Mouse (Mus musculus) erythroid progenitor cell, adult 5-6 weeks (primary cell): Measurements from ENCODE around the gene Smug1. TPM values are rescaled to one million over a fixed set of nuclear protein-coding genes. Genes with fewer than 3 reads are reported as not detected.

ENCODE experiments used
- ATAC-seq: replicated peaks from 2 replicates; pipeline ENCODE4 v1.8.0; 2016; ENCODE audit warnings: moderate number of reproducible peaks, mild to moderate bottlenecking, moderate TSS enrichment, inconsistent platforms; ENCODE audit not compliant: poor library complexity, low FRiP score, severe bottlenecking
- total RNA-seq, 2 experiments: library from RNA; stranded (forward) in 1 of 2; stranded (reverse) in 1 of 2; fragments of 150-400 nt in 1 of 2; fragments of 186-747, 209-891 nt in 1 of 2; gene quantifications; 2 replicates each; pipeline versions ENCODE4 v1.2.3 to v1.2.4; 2015 to 2017; ENCODE audit warnings: low replicate concordance in 2 of 2

Smug1 gene
- total RNA-seq, 2 experiments from 2014 or later = 0.91 TPM; not detected in 1

DNA sequence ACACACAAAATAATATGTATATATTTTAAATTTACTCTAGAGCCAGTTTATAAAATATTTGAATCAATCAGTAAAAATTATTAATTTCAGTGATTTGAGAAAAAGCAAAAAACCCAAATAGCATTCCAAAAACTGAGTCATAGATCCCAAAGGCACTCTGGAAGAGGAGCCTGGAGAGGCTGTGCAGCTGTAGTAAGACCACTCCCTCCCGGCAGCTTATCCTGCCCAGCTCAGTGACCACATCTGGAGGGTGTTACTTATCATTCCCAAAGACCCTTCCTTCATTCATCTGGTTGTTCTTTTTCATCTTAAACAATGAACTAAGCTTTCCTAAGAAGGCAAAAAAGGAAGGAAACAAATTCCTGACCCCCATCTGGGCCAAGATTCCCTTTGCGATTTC lies 54.6 kb downstream of the Smug1 start:
- ATAC-seq = no peak

DNA sequence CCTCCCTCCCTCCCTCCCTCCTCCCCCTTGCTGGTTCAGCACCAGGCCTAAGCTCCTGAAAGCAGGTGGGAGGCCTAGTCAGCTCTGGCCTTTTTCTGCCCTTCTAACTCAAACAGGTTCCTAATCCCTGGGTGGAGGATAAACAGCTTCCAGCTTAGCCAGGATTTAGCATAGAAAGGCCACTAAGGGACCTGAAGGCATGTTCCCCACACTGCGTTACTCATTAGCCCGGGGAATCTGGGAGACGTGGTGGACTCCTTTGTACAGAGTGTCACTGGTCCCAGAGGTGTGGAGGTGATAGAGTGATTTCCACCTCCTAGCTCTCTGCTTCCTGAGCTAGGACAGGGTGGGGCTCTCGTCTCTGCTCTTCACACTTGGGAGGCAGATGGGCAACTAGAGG lies 57.0 kb downstream of the Smug1 start:
- no peak for ATAC-seq

DNA sequence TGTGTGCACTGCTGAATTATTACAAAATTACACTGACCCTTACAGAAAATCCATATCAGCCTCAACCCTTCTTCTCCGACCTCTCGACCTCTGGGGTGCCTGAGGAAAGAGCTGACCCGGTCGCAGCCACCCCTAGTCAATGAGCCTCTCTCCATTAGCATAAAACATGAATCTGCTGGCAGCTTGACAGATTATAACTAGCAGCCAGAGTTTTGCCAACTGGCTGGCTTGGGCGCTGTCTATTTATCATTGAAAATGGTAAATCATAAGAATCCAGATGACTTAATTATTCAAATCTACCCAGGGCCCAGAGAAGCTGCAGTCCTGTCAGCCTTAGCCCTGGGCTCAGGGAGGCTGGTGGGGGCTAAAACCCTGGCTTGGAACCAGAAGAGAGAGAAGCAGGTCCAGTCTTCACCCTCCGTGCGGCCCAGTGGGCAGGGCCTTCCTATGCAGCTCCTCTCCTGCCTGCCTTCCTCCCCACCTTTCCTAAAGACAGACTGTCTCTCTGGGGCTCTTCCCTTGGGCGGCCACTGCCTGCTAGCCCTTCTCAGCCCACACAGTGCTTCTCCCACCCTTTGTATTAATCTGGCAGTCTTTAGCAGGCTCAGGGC lies 58.7 kb downstream of the Smug1 start:
- no peak for ATAC-seq

DNA sequence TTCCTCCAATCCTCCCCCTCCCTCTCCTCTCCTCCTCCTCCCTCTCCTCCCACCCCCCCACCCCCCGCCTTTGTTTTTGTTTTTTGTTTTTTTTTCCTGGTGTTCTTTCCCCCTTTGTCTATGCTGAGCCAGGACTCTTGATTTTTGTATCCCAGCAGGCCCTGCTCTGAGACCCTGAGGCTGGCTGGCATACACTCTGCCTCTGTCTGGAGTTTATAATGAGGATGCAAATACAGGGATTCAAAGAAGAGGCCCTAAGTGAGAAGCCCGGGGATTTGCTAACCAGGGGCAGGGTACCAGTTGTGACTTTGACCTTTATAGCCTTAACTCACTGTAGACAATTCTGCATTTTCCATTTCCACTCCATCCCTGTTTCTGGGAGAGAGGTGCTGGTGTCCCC lies 60.7 kb downstream of the Smug1 start:
- ATAC-seq = no peak

Other genes with a start within 250 kb of the Smug1 start
- not detected in 2 replicates for gene Hoxc13, start 246.0 kb downstream of the Smug1 start, total RNA-seq (2015; ENCODE audit: low replicate concordance)
- gene Hoxc13, start 246.0 kb downstream of the Smug1 start, total RNA-seq (2017; ENCODE audit: low replicate concordance) = not detected in 2 replicates
- gene Hoxc12, start 230.3 kb downstream of the Smug1 start, total RNA-seq (2015; ENCODE audit: low replicate concordance) = not detected in 2 replicates
- gene Hoxc12, start 230.3 kb downstream of the Smug1 start, total RNA-seq (2017; ENCODE audit: low replicate concordance) = not detected in 2 replicates
- not detected in 2 replicates for gene Hoxc11, start 212.7 kb downstream of the Smug1 start, total RNA-seq (2015; ENCODE audit: low replicate concordance)
- not detected in 2 replicates for gene Hoxc11, start 212.7 kb downstream of the Smug1 start, total RNA-seq (2017; ENCODE audit: low replicate concordance)
- not detected in 2 replicates for gene Hoxc10, start 200.3 kb downstream of the Smug1 start, total RNA-seq (2015; ENCODE audit: low replicate concordance)
- not detected in 2 replicates for gene Hoxc10, start 200.3 kb downstream of the Smug1 start, total RNA-seq (2017; ENCODE audit: low replicate concordance)
- gene Hoxc5, start 199.6 kb downstream of the Smug1 start, total RNA-seq (2015; ENCODE audit: low replicate concordance) = not detected in 2 replicates
- not detected in 2 replicates for gene Hoxc5, start 199.6 kb downstream of the Smug1 start, total RNA-seq (2017; ENCODE audit: low replicate concordance)
- gene Hoxc9, start 190.7 kb downstream of the Smug1 start, total RNA-seq (2015; ENCODE audit: low replicate concordance) = not detected in 2 replicates
- not detected in 2 replicates for gene Hoxc9, start 190.7 kb downstream of the Smug1 start, total RNA-seq (2017; ENCODE audit: low replicate concordance)
- gene Hoxc8, start 176.5 kb downstream of the Smug1 start, total RNA-seq (2015; ENCODE audit: low replicate concordance) = not detected in 2 replicates
- not detected in 2 replicates for gene Hoxc8, start 176.5 kb downstream of the Smug1 start, total RNA-seq (2017; ENCODE audit: low replicate concordance)
- gene Hoxc6, start 168.8 kb downstream of the Smug1 start, total RNA-seq (2015; ENCODE audit: low replicate concordance) = 1.1 TPM in 1 of 2 replicates, not detected in the other
- gene Hoxc6, start 168.8 kb downstream of the Smug1 start, total RNA-seq (2017; ENCODE audit: low replicate concordance) = not detected in 2 replicates
- gene Hoxc4, start 148.2 kb downstream of the Smug1 start, total RNA-seq (2015; ENCODE audit: low replicate concordance) = not detected in 2 replicates
- not detected in 2 replicates for gene Hoxc4, start 148.2 kb downstream of the Smug1 start, total RNA-seq (2017; ENCODE audit: low replicate concordance)
- gene Cbx5, start 72.7 kb upstream of the Smug1 start, total RNA-seq (2015; ENCODE audit: low replicate concordance) = 181 and 243 TPM in 2 replicates
- gene Cbx5, start 72.7 kb upstream of the Smug1 start, total RNA-seq (2017; ENCODE audit: low replicate concordance) = 214 and 236 TPM in 2 replicates
- gene Hnrnpa1, start 73.3 kb upstream of the Smug1 start, total RNA-seq (2015; ENCODE audit: low replicate concordance) = 198 and 238 TPM in 2 replicates
- 338 and 377 TPM in 2 replicates for gene Hnrnpa1, start 73.3 kb upstream of the Smug1 start, total RNA-seq (2017; ENCODE audit: low replicate concordance)
- 368 and 436 TPM in 2 replicates for gene Nfe2, start 91.3 kb upstream of the Smug1 start, total RNA-seq (2015; ENCODE audit: low replicate concordance)
- gene Nfe2, start 91.3 kb upstream of the Smug1 start, total RNA-seq (2017; ENCODE audit: low replicate concordance) = 353 and 370 TPM in 2 replicates
- gene Copz1, start 105.6 kb upstream of the Smug1 start, total RNA-seq (2015; ENCODE audit: low replicate concordance) = 158 and 167 TPM in 2 replicates
- gene Copz1, start 105.6 kb upstream of the Smug1 start, total RNA-seq (2017; ENCODE audit: low replicate concordance) = 37.6 and 42.4 TPM in 2 replicates
- gene Gpr84, start 143.5 kb upstream of the Smug1 start, total RNA-seq (2015; ENCODE audit: low replicate concordance) = 0.72 TPM in 1 of 2 replicates, not detected in the other
- 3.9 TPM in 1 of 2 replicates, not detected in the other for gene Gpr84, start 143.5 kb upstream of the Smug1 start, total RNA-seq (2017; ENCODE audit: low replicate concordance)
- gene Zfp385a, start 173.0 kb upstream of the Smug1 start, total RNA-seq (2015; ENCODE audit: low replicate concordance) = 4.2 and 6.5 TPM in 2 replicates
- 0.30 and 0.77 TPM in 2 replicates for gene Zfp385a, start 173.0 kb upstream of the Smug1 start, total RNA-seq (2017; ENCODE audit: low replicate concordance)
- 2.2 and 5.0 TPM in 2 replicates for gene Itga5, start 199.7 kb upstream of the Smug1 start, total RNA-seq (2015; ENCODE audit: low replicate concordance)
- 0.15 and 0.39 TPM in 2 replicates for gene Itga5, start 199.7 kb upstream of the Smug1 start, total RNA-seq (2017; ENCODE audit: low replicate concordance)